Mouse (Mus musculus): Measurements from ENCODE around the gene Sfrp2. TPM values are rescaled to one million over a fixed set of nuclear protein-coding genes. Genes with fewer than 3 reads are reported as not detected.
A peak's percentile ranks its signal among the peaks of the same experiment; 100 is the strongest.

Sfrp2 gene
- polyA plus RNA-seq, 1 experiment from 2014 or later, result 96.4 TPM

GRCm38 (mm10) chr3:83784726-83785125 lies 18.6 kb downstream of the Sfrp2 start:
- Histone ChIP-seq H3K36me3 (ENCODE audit: control insufficient read depth, insufficient read depth, low read length) (no peaks in the 10 kb centered on the region), H3K27me3 (ENCODE audit: control insufficient read depth, insufficient read depth, low read length) (peaks cover 9% of the 10 kb centered on the region), H3K9ac (ENCODE audit: low read length) (no peak overlapping the region), H3K4me1 (ENCODE audit: control insufficient read depth, insufficient read depth, low read length) (peaks cover 16% of the 10 kb centered on the region), H3K9me3 (ENCODE audit: control insufficient read depth, low read length) (no peaks in the 10 kb centered on the region; the same call in 1 of the 2 replicates), H3K4me2 (no peak overlapping the region), H3K4me3 (ENCODE audit: low read depth, low read length) (no peak overlapping the region), H3K27ac (ENCODE audit: low read depth, low read length) (no peak overlapping the region)
- DNase-seq (ENCODE audit: low spot score, missing footprints) (peak; percentile 81), ATAC-seq (ENCODE audit: low FRiP score) (0 out of 2 replicates have a peak, but pooled peaks have one; percentile 13)
- 68% methylated on average over 3 of the region's 3 CpGs for WGBS

GRCm38 (mm10) chr3:83787086-83787485 lies 21.0 kb downstream of the Sfrp2 start:
- peak; percentile 81 for DNase-seq (ENCODE audit: low spot score, missing footprints)
- H3K27me3 ChIP-seq (ENCODE audit: control insufficient read depth, insufficient read depth, low read length), result peaks cover 9% of the 10 kb centered on the region
- no peaks in the 10 kb centered on the region; the same call in 1 of the 2 replicates for H3K9me3 ChIP-seq (ENCODE audit: control insufficient read depth, low read length)
- no peak overlapping the region for H3K9ac ChIP-seq (ENCODE audit: low read length)
- H3K4me3 ChIP-seq (ENCODE audit: low read depth, low read length), result no peak overlapping the region
- peaks cover 16% of the 10 kb centered on the region for H3K4me1 ChIP-seq (ENCODE audit: control insufficient read depth, insufficient read depth, low read length)
- 34% methylated on average over 2 of the region's 2 CpGs for WGBS
- H3K4me2 ChIP-seq, result no peak overlapping the region
- ATAC-seq (ENCODE audit: low FRiP score), result no peak
- H3K36me3 ChIP-seq (ENCODE audit: control insufficient read depth, insufficient read depth, low read length), result no peaks in the 10 kb centered on the region
- no peak overlapping the region for H3K27ac ChIP-seq (ENCODE audit: low read depth, low read length)

DNA sequence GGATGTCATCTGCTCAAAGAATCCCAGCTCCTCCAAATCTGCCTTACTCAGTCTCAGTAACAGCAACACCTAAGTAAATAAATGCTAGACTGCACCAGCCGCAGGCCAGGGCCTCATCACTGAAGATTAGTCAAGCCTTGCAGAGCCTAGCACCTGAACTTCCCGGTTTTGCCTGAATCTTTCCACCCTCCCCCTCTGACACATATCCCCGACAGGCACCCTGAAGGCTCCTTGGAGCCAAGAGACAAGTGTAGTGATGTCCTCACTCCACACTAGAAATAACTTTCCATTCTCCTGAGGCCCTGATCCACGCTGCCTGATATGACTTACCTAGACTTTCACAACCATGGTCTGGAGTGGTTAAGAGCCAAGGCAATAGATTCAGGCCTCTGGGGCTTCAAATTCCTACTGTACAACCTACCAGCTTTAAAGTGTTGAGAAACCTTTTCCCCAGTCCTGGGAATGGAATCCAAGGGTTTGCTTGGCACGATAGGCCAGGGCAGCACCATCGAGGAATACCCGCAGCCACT lies 21.7 kb downstream of the Sfrp2 start:
- H3K27me3 ChIP-seq (ENCODE audit: control insufficient read depth, insufficient read depth, low read length), result peaks cover 9% of the 10 kb centered on the region
- H3K4me2 ChIP-seq, result no peak overlapping the region
- peaks cover 16% of the 10 kb centered on the region for H3K4me1 ChIP-seq (ENCODE audit: control insufficient read depth, insufficient read depth, low read length)
- ATAC-seq (ENCODE audit: low FRiP score) (no peak), DNase-seq (ENCODE audit: low spot score, missing footprints) (no peak)
- WGBS, result 83% methylated on average over 7 of the region's 7 CpGs
- H3K27ac ChIP-seq (ENCODE audit: low read depth, low read length), result no peak overlapping the region
- H3K9ac ChIP-seq (ENCODE audit: low read length), result no peak overlapping the region
- H3K36me3 ChIP-seq (ENCODE audit: control insufficient read depth, insufficient read depth, low read length), result no peaks in the 10 kb centered on the region
- no peaks in the 10 kb centered on the region; the same call in 1 of the 2 replicates for H3K9me3 ChIP-seq (ENCODE audit: control insufficient read depth, low read length)
- no peak overlapping the region for H3K4me3 ChIP-seq (ENCODE audit: low read depth, low read length)

- no peak overlapping the region for H3K27ac ChIP-seq (ENCODE audit: low read depth, low read length)
- peak overlapping the region; percentile 62 for H3K4me3 ChIP-seq (ENCODE audit: low read depth, low read length)
- peaks cover 9% of the 10 kb centered on the region for H3K27me3 ChIP-seq (ENCODE audit: control insufficient read depth, insufficient read depth, low read length)
- H3K9ac ChIP-seq (ENCODE audit: low read length), result peak overlapping the region; percentile 83
- peaks cover 2% of the 10 kb centered on the region; the same call in 1 of the 2 replicates for H3K4me1 ChIP-seq (ENCODE audit: control insufficient read depth, insufficient read depth, low read length)
- DNase-seq (ENCODE audit: low spot score, missing footprints) (peak; percentile 95), ATAC-seq (ENCODE audit: low FRiP score) (peak; percentile 80)
- peak overlapping the region; percentile 86 for H3K4me2 ChIP-seq
- H3K36me3 ChIP-seq (ENCODE audit: control insufficient read depth, insufficient read depth, low read length), result no peaks in the 10 kb centered on the region
- no peaks in the 10 kb centered on the region; the same call in 1 of the 2 replicates for H3K9me3 ChIP-seq (ENCODE audit: control insufficient read depth, low read length)
- 3% methylated on average over 44 of the region's 44 CpGs for WGBS
These were observed 23.7 kb downstream of the Sfrp2 start for GRCm38 (mm10) chr3:83789651-83790451.

GRCm38 (mm10) chr3:83791444-83791843 lies 25.3 kb downstream of the Sfrp2 start:
- DNase-seq (ENCODE audit: low spot score, missing footprints), result no peak
- Histone ChIP-seq H3K9ac (ENCODE audit: low read length) (no peak overlapping the region), H3K36me3 (ENCODE audit: control insufficient read depth, insufficient read depth, low read length) (no peaks in the 10 kb centered on the region), H3K27me3 (ENCODE audit: control insufficient read depth, insufficient read depth, low read length) (peaks cover 9% of the 10 kb centered on the region), H3K27ac (ENCODE audit: low read depth, low read length) (no peak overlapping the region), H3K9me3 (ENCODE audit: control insufficient read depth, low read length) (no peaks in the 10 kb centered on the region), H3K4me1 (ENCODE audit: control insufficient read depth, insufficient read depth, low read length) (no peaks in the 10 kb centered on the region), H3K4me2 (no peak overlapping the region), H3K4me3 (ENCODE audit: low read depth, low read length) (no peak overlapping the region)
- no peak for ATAC-seq (ENCODE audit: low FRiP score)
- 57% methylated on average over 3 of the region's 3 CpGs for WGBS

GRCm38 (mm10) chr3:83797098-83797497 lies 31.0 kb downstream of the Sfrp2 start:
- no peak overlapping the region for H3K4me3 ChIP-seq (ENCODE audit: low read depth, low read length)
- peak; percentile 80 for DNase-seq (ENCODE audit: low spot score, missing footprints)
- H3K36me3 ChIP-seq (ENCODE audit: control insufficient read depth, insufficient read depth, low read length), result no peaks in the 10 kb centered on the region
- no peak overlapping the region for H3K9ac ChIP-seq (ENCODE audit: low read length)
- no peaks in the 10 kb centered on the region for H3K9me3 ChIP-seq (ENCODE audit: control insufficient read depth, low read length)
- WGBS, result 83% methylated on average over 6 of the region's 6 CpGs
- no peak for ATAC-seq (ENCODE audit: low FRiP score)
- no peak overlapping the region for H3K4me2 ChIP-seq
- H3K27me3 ChIP-seq (ENCODE audit: control insufficient read depth, insufficient read depth, low read length), result no peaks in the 10 kb centered on the region
- no peaks in the 10 kb centered on the region for H3K4me1 ChIP-seq (ENCODE audit: control insufficient read depth, insufficient read depth, low read length)
- no peak overlapping the region for H3K27ac ChIP-seq (ENCODE audit: low read depth, low read length)

- no peak overlapping the region for H3K27ac ChIP-seq (ENCODE audit: low read depth, low read length)
- no peak overlapping the region for H3K4me3 ChIP-seq (ENCODE audit: low read depth, low read length)
- H3K27me3 ChIP-seq (ENCODE audit: control insufficient read depth, insufficient read depth, low read length), result no peaks in the 10 kb centered on the region
- DNase-seq (ENCODE audit: low spot score, missing footprints) (peak; percentile 94), ATAC-seq (ENCODE audit: low FRiP score) (peak; percentile 75)
- H3K9me3 ChIP-seq (ENCODE audit: control insufficient read depth, low read length), result no peaks in the 10 kb centered on the region
- no peak overlapping the region for H3K4me2 ChIP-seq
- 5% methylated on average over 10 of the region's 10 CpGs for WGBS
- no peaks in the 10 kb centered on the region for H3K4me1 ChIP-seq (ENCODE audit: control insufficient read depth, insufficient read depth, low read length)
- no peak overlapping the region for H3K9ac ChIP-seq (ENCODE audit: low read length)
- no peaks in the 10 kb centered on the region for H3K36me3 ChIP-seq (ENCODE audit: control insufficient read depth, insufficient read depth, low read length)
These were observed 31.7 kb downstream of the Sfrp2 start for GRCm38 (mm10) chr3:83797828-83798227.

GRCm38 (mm10) chr3:83799486-83799885 lies 33.4 kb downstream of the Sfrp2 start:
- H3K9ac ChIP-seq (ENCODE audit: low read length), result no peak overlapping the region
- H3K4me3 ChIP-seq (ENCODE audit: low read depth, low read length), result no peak overlapping the region
- no peak overlapping the region for H3K4me2 ChIP-seq
- WGBS, result 92% methylated on average over 7 of the region's 7 CpGs
- ATAC-seq (ENCODE audit: low FRiP score) (no peak), DNase-seq (ENCODE audit: low spot score, missing footprints) (no peak)
- H3K36me3 ChIP-seq (ENCODE audit: control insufficient read depth, insufficient read depth, low read length), result no peaks in the 10 kb centered on the region
- H3K27ac ChIP-seq (ENCODE audit: low read depth, low read length), result no peak overlapping the region
- H3K9me3 ChIP-seq (ENCODE audit: control insufficient read depth, low read length), result no peaks in the 10 kb centered on the region
- H3K27me3 ChIP-seq (ENCODE audit: control insufficient read depth, insufficient read depth, low read length), result no peaks in the 10 kb centered on the region
- no peaks in the 10 kb centered on the region for H3K4me1 ChIP-seq (ENCODE audit: control insufficient read depth, insufficient read depth, low read length)

GRCm38 (mm10) chr3:83801649-83802155 lies 35.6 kb downstream of the Sfrp2 start:
- DNase-seq (ENCODE audit: low spot score, missing footprints) (no peak), ATAC-seq (ENCODE audit: low FRiP score) (no peak)
- no peaks in the 10 kb centered on the region for H3K9me3 ChIP-seq (ENCODE audit: control insufficient read depth, low read length)
- no peaks in the 10 kb centered on the region for H3K36me3 ChIP-seq (ENCODE audit: control insufficient read depth, insufficient read depth, low read length)
- H3K9ac ChIP-seq (ENCODE audit: low read length), result no peak overlapping the region
- H3K4me2 ChIP-seq, result no peak overlapping the region
- H3K4me3 ChIP-seq (ENCODE audit: low read depth, low read length), result no peak overlapping the region
- H3K27ac ChIP-seq (ENCODE audit: low read depth, low read length), result no peak overlapping the region
- H3K4me1 ChIP-seq (ENCODE audit: control insufficient read depth, insufficient read depth, low read length), result no peaks in the 10 kb centered on the region
- 93% methylated on average over 4 of the region's 4 CpGs for WGBS
- H3K27me3 ChIP-seq (ENCODE audit: control insufficient read depth, insufficient read depth, low read length), result no peaks in the 10 kb centered on the region
